Mouse (Mus musculus) kidney, embryonic 15.5 days (tissue): ENCODE measurements at regions not wholly inside any gene's neighbourhood (a gene's known extent, or its start where the extent isn't known, plus 50 kb on each side); places are given as distances from the start of the nearest gene placed in this dataset.
"Not testable (repeated sequence)": the region's sequence is repeated elsewhere in the genome, so short reads cannot be mapped to it uniquely, and the experiment has no call there.

Experiments
- ATAC-seq: fragments of 200-750 bp; cut with Nextera tagmentation; replicated peaks from 2 replicates; pipeline ENCODE4 v1.8.0; 2017; ENCODE audit warnings: moderate TSS enrichment; ENCODE audit not compliant: low FRiP score
- H3K27ac ChIP-seq: fragments of 300-500 bp; sonication (generic); 2 replicates; pipeline ENCODE4 v1.5.1; 2015; ENCODE audit warnings: mild to moderate bottlenecking, inconsistent platforms
- H3K27me3 ChIP-seq: fragments of 300-500 bp; sonication (generic); 2 replicates; pipeline ENCODE4 v1.6.1; 2015; ENCODE audit warnings: inconsistent platforms
- H3K36me3 ChIP-seq: fragments of 300-500 bp; sonication (generic); 2 replicates; pipeline ENCODE4 v1.6.1; 2015; ENCODE audit warnings: inconsistent platforms
- H3K4me1 ChIP-seq: fragments of 300-500 bp; sonication (generic); 2 replicates; pipeline ENCODE4 v1.6.1; 2015; ENCODE audit warnings: inconsistent platforms
- H3K4me2 ChIP-seq: fragments of 300-500 bp; sonication (generic); 2 replicates; pipeline ENCODE4 v1.6.1; 2015; ENCODE audit warnings: moderate library complexity, mild to moderate bottlenecking, inconsistent platforms
- H3K4me3 ChIP-seq: fragments of 300-500 bp; sonication (generic); replicated peaks from 2 replicates; pipeline ENCODE4 v1.5.1; 2015; ENCODE audit warnings: mild to moderate bottlenecking, inconsistent platforms
- H3K9ac ChIP-seq: fragments of 300-500 bp; sonication (generic); 2 replicates; pipeline ENCODE4 v1.6.1; 2015; ENCODE audit warnings: mild to moderate bottlenecking, inconsistent platforms
- H3K9me3 ChIP-seq: fragments of 300-500 bp; sonication (generic); replicated peaks from 2 replicates; pipeline ENCODE4 v1.6.1; 2016; ENCODE audit warnings: inconsistent platforms
- WGBS: fragments of 180-500 bp; shearing (Covaris S2); methylation state at CpG from one replicate; pipeline ENCODE4 v1.1.7; 2015; ENCODE audit warnings: mixed read lengths; 5-methylcytosine and 5-hydroxymethylcytosine counted together

DNA sequence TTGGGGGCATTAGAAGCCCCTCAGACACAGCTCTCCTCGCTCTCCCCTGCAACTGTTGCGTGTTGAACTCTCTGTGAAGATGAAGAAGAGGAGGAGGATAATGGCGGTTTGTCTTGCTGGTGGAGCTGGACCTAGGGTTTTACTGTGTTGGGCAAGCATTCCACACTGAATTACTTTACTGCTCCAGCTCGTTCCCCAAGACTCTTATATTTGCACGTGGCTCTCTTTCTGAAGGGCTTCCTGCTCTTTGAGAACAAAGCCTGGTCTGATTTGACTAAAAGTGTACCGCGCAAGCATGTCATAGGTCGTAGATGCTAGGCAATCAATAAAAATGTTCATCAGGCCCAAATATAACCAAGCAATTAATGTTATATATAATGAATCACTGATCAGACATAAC is 509.1 kb downstream of the Zfp704 start:
- Histone ChIP-seq H3K27me3 (no peaks in the 10 kb centered on the region), H3K27ac (no peak overlapping the region), H3K9ac (no peak overlapping the region), H3K36me3 (no peaks in the 10 kb centered on the region), H3K4me1 (peaks cover 12% of the 10 kb centered on the region), H3K9me3 (no peaks in the 10 kb centered on the region), H3K4me3 (no peak overlapping the region), H3K4me2 (no peak overlapping the region)
- ATAC-seq: no peak
- 70% methylated on average over 8 of the region's 8 CpGs for WGBS

DNA sequence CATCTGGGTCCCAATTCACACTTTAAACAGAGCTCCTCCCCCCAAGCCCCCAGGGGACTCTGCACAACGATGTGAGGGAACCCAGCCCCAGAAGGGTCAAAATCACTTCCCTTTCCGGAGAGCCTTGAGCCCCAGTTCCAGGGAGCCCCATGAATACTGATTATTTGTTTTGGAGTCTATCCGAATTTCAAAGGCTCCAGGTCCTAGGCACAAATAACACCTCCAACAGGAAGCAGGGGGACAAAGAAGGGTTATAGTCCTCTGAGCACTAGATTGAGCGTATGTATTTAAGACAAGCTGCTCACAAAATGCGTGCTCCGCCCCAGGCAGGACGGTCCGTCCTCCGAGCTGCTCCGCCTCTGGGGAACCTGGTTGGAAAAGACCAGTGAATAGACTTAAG is 511.4 kb downstream of the Zfp704 start:
- H3K27ac ChIP-seq: no peak overlapping the region
- H3K9ac ChIP-seq: no peak overlapping the region
- 0 out of 2 replicates have a peak, but pooled peaks cover 4% of the 10 kb centered on the region for H3K4me1 ChIP-seq
- WGBS: 78% methylated on average over 10 of the region's 10 CpGs
- no peak for ATAC-seq
- no peak overlapping the region for H3K4me3 ChIP-seq
- no peak overlapping the region for H3K4me2 ChIP-seq
- H3K36me3 ChIP-seq: no peaks in the 10 kb centered on the region
- no peaks in the 10 kb centered on the region for H3K9me3 ChIP-seq
- no peaks in the 10 kb centered on the region for H3K27me3 ChIP-seq

DNA sequence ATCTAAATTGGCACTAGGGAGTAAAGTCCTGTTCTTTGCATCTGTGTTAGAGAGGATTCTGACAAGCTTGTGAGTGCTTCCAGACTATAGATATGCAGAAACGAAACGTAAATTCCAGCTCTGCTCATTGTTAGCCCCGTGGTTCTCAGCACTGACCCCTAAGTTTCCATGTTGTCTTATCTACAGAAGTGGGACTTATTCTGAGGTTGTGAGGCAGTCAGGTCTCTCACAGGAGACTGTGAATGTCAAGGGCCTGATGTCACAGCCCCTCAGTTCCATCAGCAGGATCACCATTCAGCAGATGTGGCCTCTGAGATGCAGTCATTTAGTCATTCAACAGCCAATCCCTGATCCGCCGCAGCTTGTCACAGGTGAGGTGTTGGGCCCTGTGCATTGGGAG is 525.8 kb downstream of the Zfp704 start:
- no peaks in the 10 kb centered on the region for H3K9me3 ChIP-seq
- no peak overlapping the region for H3K4me3 ChIP-seq
- H3K27me3 ChIP-seq: no peaks in the 10 kb centered on the region
- no peak overlapping the region for H3K9ac ChIP-seq
- H3K27ac ChIP-seq: no peak overlapping the region
- ATAC-seq: no peak
- H3K36me3 ChIP-seq: no peaks in the 10 kb centered on the region
- no peak overlapping the region for H3K4me2 ChIP-seq
- H3K4me1 ChIP-seq: no peaks in the 10 kb centered on the region
- 84% methylated on average over 5 of the region's 5 CpGs for WGBS

DNA sequence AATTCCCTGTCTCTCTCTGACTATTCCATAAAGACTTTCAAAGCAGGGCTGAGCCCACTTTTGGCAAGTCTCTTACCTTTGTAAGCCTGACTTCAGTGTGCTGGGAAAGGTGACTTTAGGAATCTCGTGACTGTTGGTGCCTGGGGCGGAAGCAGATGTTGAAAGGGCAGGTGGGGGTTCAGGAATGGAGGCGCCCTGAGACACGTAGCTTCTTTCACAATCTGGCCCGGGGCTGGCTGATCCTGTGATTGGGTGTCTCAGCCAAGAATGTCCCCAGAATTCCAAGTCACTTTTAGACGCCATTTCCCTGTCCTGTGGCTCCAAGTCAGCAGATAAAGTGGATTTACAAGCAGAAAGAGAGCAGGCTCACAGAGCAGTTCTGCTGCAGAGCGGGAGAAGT is 527.8 kb downstream of the Zfp704 start:
- Histone ChIP-seq H3K4me2 (no peak overlapping the region), H3K36me3 (no peaks in the 10 kb centered on the region), H3K4me3 (no peak overlapping the region), H3K9ac (no peak overlapping the region), H3K27ac (no peak overlapping the region), H3K4me1 (no peaks in the 10 kb centered on the region), H3K9me3 (no peaks in the 10 kb centered on the region), H3K27me3 (no peaks in the 10 kb centered on the region)
- 65% methylated on average over 7 of the region's 7 CpGs for WGBS
- no peak for ATAC-seq

DNA sequence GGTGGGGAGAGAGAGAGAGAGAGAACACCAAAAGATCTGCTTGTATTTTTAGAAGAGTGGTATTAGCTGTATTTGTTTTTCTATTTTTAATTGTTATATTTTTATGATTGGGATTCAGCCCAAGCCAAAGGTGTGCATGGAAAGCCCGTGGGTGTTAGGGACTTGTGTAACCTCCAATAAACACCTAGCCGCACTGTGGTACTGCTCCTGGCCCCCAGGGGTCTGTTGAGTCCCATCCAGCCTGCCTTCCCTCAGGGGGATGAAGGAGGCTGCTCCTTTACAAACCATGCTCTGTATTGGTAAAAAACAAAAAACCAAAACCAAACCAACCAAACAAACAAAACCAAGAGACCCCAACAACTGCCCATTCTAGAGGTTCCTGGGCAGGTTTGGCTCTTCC is 531.7 kb downstream of the Zfp704 start:
- Histone ChIP-seq H3K27me3 (no peaks in the 10 kb centered on the region), H3K36me3 (no peaks in the 10 kb centered on the region), H3K4me2 (no peak overlapping the region), H3K4me3 (no peak overlapping the region), H3K9me3 (no peaks in the 10 kb centered on the region), H3K4me1 (no peaks in the 10 kb centered on the region), H3K9ac (no peak overlapping the region), H3K27ac (no peak overlapping the region)
- no peak for ATAC-seq
- 70% methylated on average over 2 of the region's 2 CpGs for WGBS

DNA sequence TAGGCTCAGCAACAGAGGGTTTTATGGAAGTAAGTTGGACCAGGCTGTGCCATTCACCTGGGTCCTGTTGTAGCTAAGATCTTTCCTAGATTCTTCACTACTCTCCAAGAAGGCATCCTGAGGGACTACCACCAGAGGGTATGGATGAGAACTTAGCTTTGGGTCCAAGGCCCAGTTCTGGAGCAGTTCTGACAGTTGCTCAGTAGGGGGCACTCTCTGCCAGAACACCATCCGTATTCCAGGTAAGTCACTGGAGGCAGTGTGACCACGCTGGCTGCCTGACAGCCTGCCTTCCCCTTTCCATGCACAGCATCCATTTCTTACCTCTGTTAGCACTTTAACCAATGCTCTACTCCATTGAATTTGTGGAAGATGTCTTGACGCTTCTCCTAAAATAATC is 533.2 kb downstream of the Zfp704 start:
- Histone ChIP-seq H3K9me3 (no peaks in the 10 kb centered on the region), H3K27ac (no peak overlapping the region), H3K4me1 (peaks cover 3% of the 10 kb centered on the region; the same call in 1 of the 2 replicates), H3K9ac (no peak overlapping the region), H3K4me3 (no peak overlapping the region), H3K36me3 (no peaks in the 10 kb centered on the region), H3K4me2 (no peak overlapping the region), H3K27me3 (no peaks in the 10 kb centered on the region)
- peak; percentile 72 for ATAC-seq
- WGBS: 23% methylated on average over 3 of the region's 3 CpGs

DNA sequence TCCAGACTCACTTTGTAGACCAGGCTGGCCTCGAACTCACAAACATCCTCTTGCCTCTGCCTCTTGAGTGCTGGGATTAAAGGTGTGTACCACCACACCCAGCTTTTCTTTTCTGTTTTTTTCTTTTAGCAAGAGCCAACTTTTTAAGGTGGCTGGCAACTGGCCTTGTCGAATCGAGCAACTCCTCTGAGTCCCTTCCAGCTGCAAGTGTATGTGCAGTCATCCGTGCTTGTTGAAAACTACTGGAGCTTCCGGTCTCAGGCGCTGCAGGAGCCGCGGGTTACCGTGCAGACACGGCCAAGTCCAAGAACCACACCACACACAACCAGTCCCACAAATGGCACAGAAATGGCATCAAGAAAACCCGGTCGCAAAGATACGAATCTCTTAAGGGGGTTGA is 537.4 kb downstream of the Zfp704 start:
- not testable (repeated sequence) for ATAC-seq, H3K27me3 ChIP-seq, H3K9me3 ChIP-seq, H3K27ac ChIP-seq, H3K4me1 ChIP-seq, H3K36me3 ChIP-seq, H3K4me2 ChIP-seq, H3K4me3 ChIP-seq, H3K9ac ChIP-seq
- 65% methylated on average over 13 of the region's 13 CpGs for WGBS

DNA sequence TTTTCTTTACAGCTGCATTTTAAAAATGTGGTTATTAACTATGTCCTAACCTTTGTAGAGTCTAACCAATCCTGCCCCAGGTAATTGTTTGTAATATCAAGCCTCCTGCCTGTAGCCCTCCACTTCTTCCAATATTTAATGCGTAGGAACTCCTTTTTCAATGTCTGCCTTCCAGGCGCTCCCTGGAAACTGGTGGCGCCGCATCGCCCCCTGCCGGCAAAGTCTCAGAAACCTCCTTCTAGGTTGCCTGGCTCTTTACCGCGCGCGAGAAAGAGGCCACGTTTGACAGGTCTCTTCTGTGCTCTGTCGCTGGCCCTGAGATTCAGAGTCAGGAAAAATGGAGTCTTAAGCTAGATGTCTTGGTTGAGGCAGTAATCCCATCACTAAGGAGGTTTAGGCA is 542.8 kb downstream of the Zfp704 start:
- peak; percentile 77; the same call in 1 of the 2 replicates for ATAC-seq
- Histone ChIP-seq H3K36me3 (no peaks in the 10 kb centered on the region), H3K27ac (no peak overlapping the region), H3K9me3 (no peaks in the 10 kb centered on the region), H3K27me3 (peaks cover 8% of the 10 kb centered on the region; the same call in 1 of the 2 replicates), H3K4me1 (no peaks in the 10 kb centered on the region), H3K4me3 (no peak overlapping the region), H3K9ac (no peak overlapping the region), H3K4me2 (no peak overlapping the region)
- 4% methylated on average over 12 of the region's 12 CpGs for WGBS

DNA sequence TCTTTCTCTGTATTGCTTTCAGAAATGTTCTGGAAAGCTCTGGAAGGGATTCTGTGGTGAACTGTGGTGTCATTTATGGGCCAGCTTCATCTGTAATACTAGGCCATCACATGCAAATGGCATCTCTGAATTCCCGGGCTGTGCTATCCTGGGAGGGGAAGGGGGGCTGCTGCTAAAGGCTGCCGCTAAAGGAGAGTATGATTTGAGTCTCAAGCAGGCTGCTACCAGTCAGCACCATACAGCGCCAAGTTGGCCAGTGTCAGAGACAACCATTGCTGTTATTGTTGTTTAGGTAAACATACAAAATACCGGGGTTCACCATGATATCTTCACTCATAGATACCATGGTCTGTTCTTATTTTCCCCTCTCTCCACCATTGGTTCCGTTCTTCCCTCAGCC is 543.5 kb downstream of the Zfp704 start:
- no peaks in the 10 kb centered on the region for H3K4me1 ChIP-seq
- no peak overlapping the region for H3K4me3 ChIP-seq
- peaks cover 8% of the 10 kb centered on the region; the same call in 1 of the 2 replicates for H3K27me3 ChIP-seq
- H3K36me3 ChIP-seq: no peaks in the 10 kb centered on the region
- no peak overlapping the region for H3K4me2 ChIP-seq
- no peak overlapping the region for H3K9ac ChIP-seq
- H3K9me3 ChIP-seq: no peaks in the 10 kb centered on the region
- ATAC-seq: no peak
- 82% methylated on average over 5 of the region's 5 CpGs for WGBS
- H3K27ac ChIP-seq: no peak overlapping the region

DNA sequence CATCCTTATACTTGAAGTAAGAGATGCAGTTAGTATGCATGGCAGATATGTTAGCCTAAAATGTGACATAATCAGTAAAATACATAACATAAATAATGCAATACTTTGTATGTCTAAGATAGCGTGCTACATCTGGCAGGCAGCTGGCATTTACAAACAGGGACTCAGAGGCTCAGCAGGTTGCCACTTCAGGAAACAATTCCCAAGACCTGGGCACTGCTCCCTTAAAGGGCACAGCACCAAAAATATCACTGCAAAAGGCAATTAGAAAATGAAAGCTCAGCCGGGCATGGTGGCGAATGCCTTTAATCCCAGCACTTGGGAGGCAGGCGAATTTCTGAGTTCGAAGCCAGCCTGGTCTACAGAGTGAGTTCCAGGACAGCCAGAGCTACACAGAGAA is 544.0 kb downstream of the Zfp704 start:
- WGBS: 92% methylated on average over 5 of the region's 5 CpGs
- H3K36me3 ChIP-seq: no peaks in the 10 kb centered on the region
- H3K4me1 ChIP-seq: no peaks in the 10 kb centered on the region
- no peak overlapping the region for H3K4me2 ChIP-seq
- ATAC-seq: no peak
- H3K27me3 ChIP-seq: peaks cover 8% of the 10 kb centered on the region; the same call in 1 of the 2 replicates
- H3K9me3 ChIP-seq: no peaks in the 10 kb centered on the region
- H3K4me3 ChIP-seq: no peak overlapping the region
- H3K9ac ChIP-seq: no peak overlapping the region
- no peak overlapping the region for H3K27ac ChIP-seq

DNA sequence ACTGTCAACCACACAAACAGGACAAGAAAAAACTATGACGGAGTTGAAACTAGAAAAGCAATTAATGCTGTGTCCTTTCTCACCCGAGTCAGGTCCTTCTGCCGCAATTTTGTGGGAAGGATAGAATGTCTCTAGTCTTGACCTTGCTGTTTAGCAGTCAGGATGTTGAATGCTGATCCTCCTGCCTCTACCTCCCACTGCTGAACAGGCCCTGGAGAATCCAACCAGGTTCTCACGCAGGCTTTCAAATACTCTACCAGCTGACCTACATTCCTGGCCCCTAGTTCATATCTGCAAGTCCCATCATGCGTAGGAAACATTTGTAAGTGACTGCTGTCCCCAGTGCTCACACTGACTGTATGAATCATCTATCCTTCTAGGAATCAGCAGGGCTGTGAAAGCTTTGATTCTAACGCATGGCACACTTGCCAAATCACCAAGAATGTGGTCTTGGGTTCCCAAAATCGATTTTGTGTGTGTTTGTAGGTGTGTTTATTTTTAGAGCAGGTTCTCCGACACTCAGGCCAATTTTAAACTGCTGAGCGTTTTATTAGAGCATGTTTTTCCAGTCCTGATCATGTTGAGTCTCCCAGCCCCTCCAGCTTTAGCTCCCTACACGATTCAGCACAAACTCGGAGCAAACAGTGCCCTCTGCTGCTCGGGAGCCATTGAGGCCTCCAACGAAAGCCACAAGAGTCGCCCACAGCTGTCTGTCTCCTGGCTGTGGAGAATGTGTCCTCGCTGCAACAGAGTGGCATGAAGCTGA is 545.4 kb downstream of the Zfp704 start:
- peak; percentile 49; the same call in 1 of the 2 replicates for ATAC-seq
- Histone ChIP-seq H3K27ac (no peak overlapping the region), H3K4me3 (no peak overlapping the region), H3K9me3 (no peaks in the 10 kb centered on the region), H3K27me3 (peaks cover 8% of the 10 kb centered on the region; the same call in 1 of the 2 replicates), H3K36me3 (no peaks in the 10 kb centered on the region), H3K9ac (no peak overlapping the region), H3K4me2 (no peak overlapping the region), H3K4me1 (no peaks in the 10 kb centered on the region)
- 36% methylated on average over 15 of the region's 15 CpGs for WGBS

DNA sequence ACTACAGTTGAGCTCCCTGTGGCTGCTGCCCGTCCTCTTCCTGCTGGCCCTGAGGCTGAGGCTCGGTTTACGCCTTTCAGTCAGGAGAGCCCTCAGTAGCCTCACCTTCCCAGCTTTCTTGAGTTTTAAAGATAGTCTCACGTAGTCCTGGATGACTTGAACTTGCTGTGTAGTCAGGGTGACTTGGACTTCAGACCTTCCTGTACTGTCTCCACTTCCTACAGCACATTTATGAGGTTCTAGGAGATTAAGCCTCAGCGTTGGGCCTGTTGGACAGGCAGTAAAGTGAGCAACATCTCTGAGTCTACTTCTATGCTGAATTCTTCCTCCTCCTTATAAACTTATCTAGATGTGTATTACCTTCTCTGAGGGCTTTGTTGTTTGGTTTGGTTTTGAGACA is 546.2 kb downstream of the Zfp704 start:
- H3K4me2 ChIP-seq: no peak overlapping the region
- H3K27ac ChIP-seq: no peak overlapping the region
- no peaks in the 10 kb centered on the region for H3K4me1 ChIP-seq
- no peak overlapping the region for H3K4me3 ChIP-seq
- no peaks in the 10 kb centered on the region for H3K36me3 ChIP-seq
- peaks cover 8% of the 10 kb centered on the region; the same call in 1 of the 2 replicates for H3K27me3 ChIP-seq
- 75% methylated on average over 5 of the region's 5 CpGs for WGBS
- H3K9me3 ChIP-seq: no peaks in the 10 kb centered on the region
- H3K9ac ChIP-seq: no peak overlapping the region
- no peak for ATAC-seq

DNA sequence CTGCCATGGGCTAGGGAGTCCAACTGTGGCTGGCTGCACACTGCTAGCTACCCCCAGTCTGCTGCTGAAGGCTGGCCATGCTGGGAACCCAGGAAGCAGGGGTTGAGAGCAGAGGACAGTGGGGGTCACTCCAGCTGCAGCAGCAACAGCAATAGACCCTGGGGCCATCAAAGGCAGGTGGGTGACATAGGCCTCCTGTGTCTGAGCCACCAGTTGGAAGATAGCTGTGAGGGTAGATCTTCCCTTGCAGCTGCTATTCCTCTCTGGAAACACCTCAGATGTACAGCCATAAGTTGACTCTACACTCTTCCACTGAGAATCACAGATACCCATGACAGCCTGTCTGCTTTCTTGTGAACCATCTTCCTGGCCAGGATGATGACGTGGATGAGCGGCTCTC is 548.5 kb downstream of the Zfp704 start:
- WGBS: 88% methylated on average over 2 of the region's 2 CpGs
- Histone ChIP-seq H3K4me3 (no peak overlapping the region), H3K4me2 (no peak overlapping the region), H3K9me3 (no peaks in the 10 kb centered on the region), H3K36me3 (no peaks in the 10 kb centered on the region), H3K27ac (no peak overlapping the region), H3K9ac (no peak overlapping the region), H3K27me3 (0 out of 2 replicates have a peak, but pooled peaks cover 4% of the 10 kb centered on the region), H3K4me1 (no peaks in the 10 kb centered on the region)
- no peak for ATAC-seq
